Mouse (Mus musculus): ENCODE data around the gene Rfx5.

Rfx5 gene

DNA sequence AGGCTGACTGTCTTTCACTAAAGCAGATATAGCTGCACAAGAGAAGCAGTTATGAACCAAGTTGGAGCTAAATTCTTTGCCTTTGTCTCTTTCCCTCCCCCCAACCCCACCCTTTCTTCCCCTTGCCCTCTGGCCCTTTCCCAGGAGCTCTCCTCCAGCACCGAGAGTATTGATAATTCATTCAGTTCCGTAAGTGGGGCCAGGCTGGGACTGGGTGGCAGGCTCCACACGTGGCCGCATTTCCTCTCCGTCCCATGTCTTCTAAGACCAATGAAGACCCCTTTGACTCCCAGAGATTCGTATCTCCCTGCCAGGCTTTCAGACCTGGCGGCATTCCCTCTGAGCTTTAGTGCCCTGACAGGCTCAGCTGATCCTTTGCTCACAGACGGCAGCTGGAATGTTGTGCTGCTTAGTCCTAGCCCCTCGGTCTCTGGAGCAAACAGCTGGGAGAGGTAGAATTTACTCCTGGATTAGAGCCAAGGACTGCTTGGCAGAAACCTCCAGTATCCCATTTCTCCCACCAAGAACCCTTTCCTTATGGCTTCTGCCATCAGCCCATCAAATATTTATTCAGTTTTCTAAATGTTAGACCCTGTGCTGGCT is 35.4 kb downstream of the Rfx5 start:
- DNase-seq (ENCODE audit: low spot score in 2 of 2), result no peak

GRCm38 (mm10) chr3:94996946-94997345 is 43.1 kb downstream of the Rfx5 start:
- DNase-seq (ENCODE audit: low spot score in 2 of 2), result peak; percentile 84 to 95

DNA sequence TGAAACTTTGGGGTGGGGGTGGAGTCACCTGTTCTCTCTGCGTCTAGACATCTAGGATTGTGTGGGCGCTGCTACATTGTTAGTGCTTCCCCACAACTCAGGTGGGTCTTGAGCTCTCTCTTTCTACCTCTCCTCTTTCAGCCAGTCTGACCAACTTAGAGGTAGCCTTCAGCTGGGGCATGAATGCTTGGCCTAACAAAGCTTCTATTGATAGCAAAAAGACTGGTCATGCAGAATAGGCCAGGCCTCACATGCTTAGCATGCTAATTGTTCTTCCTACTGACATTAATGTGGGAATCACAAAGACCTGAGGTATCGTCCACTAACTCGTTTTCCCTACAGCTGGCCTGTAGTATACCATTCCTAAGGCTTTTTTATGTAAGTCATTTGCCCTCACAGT is 48.7 kb downstream of the Rfx5 start:
- no peak for DNase-seq (ENCODE audit: low spot score in 2 of 2)

DNA sequence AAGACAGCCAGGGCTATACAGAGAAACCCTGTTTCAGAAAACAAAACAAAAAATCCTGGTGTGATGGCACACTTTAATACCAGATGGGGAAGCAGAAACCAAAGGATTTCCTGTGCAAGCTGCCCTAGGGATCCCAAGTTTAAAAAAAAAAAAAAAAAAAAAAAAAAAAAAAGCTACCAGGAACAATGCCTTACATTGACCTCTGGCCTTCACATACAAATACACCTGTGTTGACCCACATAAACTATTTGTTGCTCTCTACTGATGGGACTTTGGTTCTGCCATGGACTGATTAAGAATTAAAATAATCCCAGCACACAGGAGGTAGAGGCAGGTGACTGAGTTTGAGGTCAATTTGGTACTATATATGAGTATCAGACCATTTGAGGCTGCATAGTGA is 49.4 kb downstream of the Rfx5 start:
- DNase-seq (ENCODE audit: low spot score in 2 of 2), result no peak

GRCm38 (mm10) chr3:95005651-95006050 is 51.8 kb downstream of the Rfx5 start:
- no peak for DNase-seq (ENCODE audit: low spot score in 2 of 2)

DNA sequence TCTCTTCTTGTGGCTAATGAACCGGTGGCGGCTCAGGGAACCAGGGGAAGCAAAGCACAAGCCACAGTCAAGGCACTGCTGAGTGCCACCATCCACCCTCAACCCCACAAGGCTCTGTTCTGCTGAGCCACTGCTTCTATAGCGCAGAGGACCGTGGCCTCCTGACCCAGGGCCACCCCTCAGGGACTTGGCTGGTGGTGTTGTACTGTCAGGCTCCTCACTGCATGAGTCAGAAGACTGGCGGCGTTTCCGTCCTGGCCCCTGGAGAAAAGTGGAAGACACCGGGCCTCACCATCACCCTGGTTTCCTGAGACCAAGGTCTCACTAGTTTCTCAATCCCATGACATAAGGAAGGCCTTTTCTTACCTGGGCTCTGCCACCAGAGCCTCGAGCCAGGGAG is 53.8 kb downstream of the Rfx5 start:
- no peak for DNase-seq (ENCODE audit: low spot score in 2 of 2)

DNA sequence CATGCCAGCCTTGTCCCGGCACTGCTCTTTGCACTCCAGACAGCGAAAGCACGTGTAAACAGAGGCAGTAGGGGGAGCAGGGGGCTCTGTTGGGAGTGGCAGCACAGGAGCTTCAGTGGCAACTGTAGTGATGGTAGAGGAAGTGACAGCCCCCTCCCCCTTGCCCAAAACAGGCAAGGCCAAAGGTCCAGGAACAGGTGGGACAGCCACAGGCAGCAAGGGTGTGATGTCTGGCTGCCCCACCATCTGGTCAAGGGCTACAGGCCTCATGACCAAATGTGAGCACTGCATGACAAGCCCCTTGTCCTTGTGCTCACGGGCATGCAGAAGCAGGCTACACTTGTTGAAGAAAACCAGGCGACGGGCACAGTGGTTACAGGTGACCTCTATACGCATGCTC is 56.5 kb downstream of the Rfx5 start:
- DNase-seq (ENCODE audit: low spot score in 2 of 2), result no peak

All from spleen, postnatal 4 days (tissue).